Mouse (Mus musculus) bone marrow macrophage, adult 2 months (primary cell): ENCODE results near the gene Pip5k1c. TPM values are rescaled to one million over a fixed set of nuclear protein-coding genes. Genes with fewer than 3 reads are reported as not detected.

Experiments used
- H3K27ac ChIP-seq: 2 replicates; pipeline ENCODE4 v1.5.1; 2012; ENCODE audit warnings: low read depth, low read length; ENCODE audit not compliant: insufficient read depth
- H3K4me1 ChIP-seq: 2 replicates; pipeline ENCODE4 v1.6.1; 2012; ENCODE audit warnings: low read length; ENCODE audit not compliant: control insufficient read depth, insufficient read depth
- H3K4me3 ChIP-seq: 2 replicates; pipeline ENCODE4 v1.5.1; 2012; ENCODE audit warnings: mild to moderate bottlenecking, low read length, moderate library complexity; ENCODE audit not compliant: insufficient read depth
- CTCF ChIP-seq: IDR thresholded peaks from 2 replicates; pipeline ENCODE4 v1.5.1; 2012; ENCODE audit warnings: low read depth, mild to moderate bottlenecking, low read length, moderate library complexity
- POLR2A ChIP-seq: IDR thresholded peaks from 2 replicates; pipeline ENCODE4 v1.6.1; 2012; ENCODE audit warnings: mild to moderate bottlenecking, low read depth, low read length, borderline replicate concordance
- polyA plus RNA-seq: library from polyadenylated mRNA; stranded (reverse); fragments of >200 nt; gene quantifications from 2 replicates; pipeline ENCODE4 v1.2.4, GENCODE M21; 2012; ENCODE audit not compliant: missing spikeins, insufficient read depth, insufficient read length

Pip5k1c gene
- polyA plus RNA-seq, 1 experiment, result 106 TPM

GRCm38 (mm10) chr10:81341333-81341949, 48.7 kb downstream of the Pip5k1c start:
- Histone ChIP-seq H3K4me3 (no peak overlapping the region), H3K4me1 (peaks cover 3% of the 10 kb centered on the region; the same call in 1 of the 2 replicates), H3K27ac (no peak overlapping the region)
- peak; percentile 78 for TF ChIP-seq CTCF
- no peak for TF ChIP-seq POLR2A

DNA sequence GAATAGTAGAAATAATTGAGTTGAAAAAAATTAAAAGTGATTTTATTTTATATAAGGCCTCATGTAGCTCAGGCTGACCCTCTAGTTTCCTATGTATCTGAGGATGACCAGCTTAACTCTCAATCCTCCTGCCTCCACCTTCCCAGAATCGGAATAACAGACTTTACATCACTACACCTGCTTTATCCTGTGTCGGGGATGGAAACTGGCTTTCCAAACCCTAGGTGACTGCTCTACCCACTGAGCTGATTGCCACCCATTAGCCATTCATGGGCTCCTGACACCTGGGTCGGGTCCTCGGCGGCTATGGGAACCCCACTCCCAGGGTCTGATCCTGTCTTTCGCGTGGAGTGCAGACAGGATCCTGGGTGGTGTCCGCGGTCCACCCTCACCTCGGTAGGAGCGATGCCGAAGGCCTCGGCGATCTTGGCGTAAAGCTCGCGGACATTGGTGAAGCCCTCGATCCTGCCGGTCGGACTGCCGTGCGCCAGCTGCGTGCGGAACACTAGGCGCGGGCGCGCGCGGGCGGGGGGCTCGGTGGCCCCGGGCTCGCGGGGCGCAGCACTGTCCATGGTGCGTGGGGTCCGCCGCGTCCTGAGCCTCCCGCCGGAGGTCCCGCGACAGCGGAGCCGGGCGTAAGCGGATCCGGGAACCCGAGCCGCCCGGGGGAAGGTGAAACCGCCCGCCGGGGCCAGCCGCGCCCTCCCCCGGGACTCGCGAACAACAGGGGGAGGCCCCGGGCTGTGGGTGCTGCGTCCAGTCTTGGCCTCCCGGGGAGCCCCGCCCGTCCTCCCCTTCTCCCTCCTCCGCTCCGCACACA, 50.1 kb downstream of the Pip5k1c start, which contains the start of gene Gipc3:
Gene Gipc3, minus strand, starts transcription at position 581 of the 820 bp plus-strand sequence.
- no peak within 1 kb of the TSS for H3K27ac ChIP-seq
- peak within 1 kb of the TSS; percentile 60 for H3K4me3 ChIP-seq
- no peak for TF ChIP-seq CTCF
- TF ChIP-seq POLR2A, result no peak
- H3K4me1 ChIP-seq, result peaks cover 3% of the 10 kb centered on the region; the same call in 1 of the 2 replicates

DNA sequence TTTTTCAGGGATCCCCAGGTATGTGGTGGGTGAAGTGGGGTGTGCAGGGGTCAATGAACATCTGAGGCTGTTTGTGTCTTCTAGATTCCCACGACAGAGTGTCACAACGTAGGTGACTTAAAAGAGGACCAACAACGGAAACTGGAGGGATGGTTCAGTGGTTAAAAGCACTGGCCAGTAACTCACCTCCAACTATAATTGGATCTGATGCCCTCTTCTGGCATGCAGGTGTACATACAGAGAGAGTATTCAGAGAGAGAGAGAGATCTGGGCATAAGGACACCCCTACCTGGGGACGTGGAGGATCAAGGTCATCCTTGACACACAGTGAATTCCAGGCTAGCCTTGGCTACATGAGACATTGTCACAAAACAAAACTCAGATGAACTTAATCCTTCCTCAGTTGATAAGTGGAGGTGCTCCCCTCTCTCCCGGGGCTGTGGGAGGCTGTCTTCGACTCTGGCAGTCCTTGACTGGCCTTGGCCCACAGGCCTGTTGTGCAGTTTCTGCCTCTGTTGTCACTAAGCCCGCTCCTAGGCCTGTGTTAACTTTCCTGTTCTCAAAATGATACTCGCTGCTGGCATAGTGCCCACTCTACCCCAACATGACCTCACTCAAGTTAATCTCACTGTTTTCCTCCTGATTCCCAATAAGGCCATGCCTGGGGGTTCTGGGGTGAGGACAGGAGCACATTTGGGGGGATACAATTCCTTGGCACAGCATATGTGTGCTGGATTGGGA, 51.8 kb downstream of the Pip5k1c start:
- H3K4me1 ChIP-seq, result peaks cover 3% of the 10 kb centered on the region; the same call in 1 of the 2 replicates
- TF ChIP-seq CTCF (no peak), POLR2A (no peak)
- no peak overlapping the region for H3K27ac ChIP-seq
- H3K4me3 ChIP-seq, result no peak overlapping the region

GRCm38 (mm10) chr10:81345162-81345534, 52.4 kb downstream of the Pip5k1c start:
- no peak overlapping the region for H3K4me3 ChIP-seq

GRCm38 (mm10) chr10:81346453-81347067, 53.8 kb downstream of the Pip5k1c start:
- no peak overlapping the region for H3K27ac ChIP-seq
- no peak overlapping the region for H3K4me3 ChIP-seq
- H3K4me1 ChIP-seq, result peaks cover 10% of the 10 kb centered on the region
- no peak for TF ChIP-seq POLR2A

More at GRCm38 (mm10) chr10:81345162-81345534, 52.4 kb downstream of the Pip5k1c start:
- peaks cover 3% of the 10 kb centered on the region; the same call in 1 of the 2 replicates for H3K4me1 ChIP-seq
- no peak overlapping the region for H3K27ac ChIP-seq
- TF ChIP-seq CTCF (no peak), POLR2A (no peak)

- TF ChIP-seq POLR2A (no peak), CTCF (no peak)
- H3K4me1 ChIP-seq, result peaks cover 22% of the 10 kb centered on the region
- 0 out of 2 replicates have a peak overlapping the region, but pooled peaks have one; percentile 62 for H3K27ac ChIP-seq
These were observed 56.4 kb downstream of the Pip5k1c start for GRCm38 (mm10) chr10:81349146-81349545.

DNA sequence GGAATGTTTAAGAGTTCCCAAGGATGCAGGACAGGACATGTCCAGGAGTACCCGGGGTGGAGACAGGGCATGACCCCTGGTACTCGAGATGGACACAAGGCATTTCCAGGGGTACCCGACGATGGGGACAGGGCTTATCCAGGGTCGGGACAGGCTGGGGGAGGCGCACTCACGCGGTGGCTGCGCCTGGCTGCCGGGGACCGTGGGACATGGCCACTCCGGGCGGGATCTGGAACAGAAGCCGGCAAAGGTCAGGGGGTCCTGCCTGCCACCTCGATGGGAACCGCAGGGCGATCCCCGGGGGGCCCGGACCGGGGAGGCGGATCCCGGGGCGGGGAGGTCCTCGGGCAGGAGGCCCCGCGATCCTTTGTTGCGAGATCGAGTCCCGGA, 57.2 kb downstream of the Pip5k1c start:
- TF ChIP-seq CTCF, result no peak
- no peak for TF ChIP-seq POLR2A
- peaks cover 28% of the 10 kb centered on the region for H3K4me1 ChIP-seq

More at GRCm38 (mm10) chr10:81349146-81349545, 56.4 kb downstream of the Pip5k1c start:
- peak overlapping the region; percentile 93 for H3K4me3 ChIP-seq

GRCm38 (mm10) chr10:81350351-81351063, 57.7 kb downstream of the Pip5k1c start, which contains the start of gene Hmg20b:
Hmg20b (minus strand) TSS chr10:81350480.
- Histone ChIP-seq H3K4me1 (peaks cover 33% of the 10 kb centered on the region), H3K27ac (peak within 1 kb of the TSS; percentile 62), H3K4me3 (peak within 1 kb of the TSS; percentile 93)
- TF ChIP-seq CTCF (peak; percentile 98), POLR2A (no peak)

More for the DNA sequence above, 57.2 kb downstream of the Pip5k1c start:
- Histone ChIP-seq H3K4me3 (peak overlapping the region; percentile 93), H3K27ac (peak overlapping the region; percentile 62)
